Mouse (Mus musculus): ENCODE measurements at regions not wholly inside any gene's neighbourhood (a gene's known extent, or its start where the extent isn't known, plus 50 kb on each side); places are given as distances from the start of the nearest gene placed in this dataset.

GRCm38 (mm10) chr11:22693984-22694383, 166.8 kb downstream of the B3gnt2 start:
- TF ChIP-seq ZC3H11A (IDR thresholded peaks at IDR 0.05; ENCODE audit: borderline replicate concordance, low read depth, low read length) (no peak), ZNF384 (IDR thresholded peaks at IDR 0.05; ENCODE audit: low read depth, low read length) (no peak), CHD2 (IDR thresholded peaks at IDR 0.05; ENCODE audit: low read depth, low read length) (no peak), HCFC1 (IDR thresholded peaks at IDR 0.05; ENCODE audit: borderline replicate concordance, insufficient read depth, low read length) (no peak), MAFK (IDR thresholded peaks at IDR 0.05; ENCODE audit: insufficient read depth, low read depth, low read length) (no peak)

All from ES-E14 (cell line).